Mouse (Mus musculus) heart, adult 8-10 months (tissue): ENCODE measurements around the gene Arap1. TPM values are rescaled to one million over a fixed set of nuclear protein-coding genes. Genes with fewer than 3 reads are reported as not detected.

Experiments
- DNase-seq: peaks from one replicate; pipeline ENCODE4 v3.0.0; 2022; ENCODE audit warnings: low spot score
- total RNA-seq, 4 experiments: library from RNA; stranded (reverse); gene quantifications; 2 replicates each; pipeline ENCODE4 v1.2.4; 2022

Gene Arap1
- total RNA-seq, 4 experiments from 2014 or later: 27.2 to 40.0 (median 28.4) TPM

- DNase-seq: peak; percentile 82
These were observed 46.0 kb downstream of the Arap1 start for GRCm38 (mm10) chr7:101393694-101394504.

- no peak for DNase-seq
These were observed 46.7 kb downstream of the Arap1 start for GRCm38 (mm10) chr7:101394569-101394968.

GRCm38 (mm10) chr7:101395471-101395870, 47.6 kb downstream of the Arap1 start:
- DNase-seq: no peak

GRCm38 (mm10) chr7:101397175-101397574, 49.3 kb downstream of the Arap1 start:
- no peak for DNase-seq

GRCm38 (mm10) chr7:101401510-101401909, 53.6 kb downstream of the Arap1 start:
- no peak for DNase-seq

- DNase-seq: no peak
These were observed 56.0 kb downstream of the Arap1 start for GRCm38 (mm10) chr7:101403831-101404230.

- no peak for DNase-seq
These were observed 62.5 kb downstream of the Arap1 start, which contains the start of gene Gm45837 for GRCm38 (mm10) chr7:101410267-101410936. TSS of gene Gm45837 (plus strand) at chr7:101410886.

GRCm38 (mm10) chr7:101412796-101413195, 64.9 kb downstream of the Arap1 start:
- peak; percentile 84 for DNase-seq

GRCm38 (mm10) chr7:101414209-101414608, 66.3 kb downstream of the Arap1 start:
- no peak for DNase-seq

- DNase-seq: no peak
These were observed 67.0 kb downstream of the Arap1 start for GRCm38 (mm10) chr7:101414661-101415511.

- no peak for DNase-seq
These were observed 67.7 kb downstream of the Arap1 start for GRCm38 (mm10) chr7:101415512-101416100.

GRCm38 (mm10) chr7:101416391-101416790, 68.5 kb downstream of the Arap1 start:
- no peak for DNase-seq

- DNase-seq: no peak
These were observed 71.3 kb downstream of the Arap1 start for GRCm38 (mm10) chr7:101419013-101419770.

GRCm38 (mm10) chr7:101421529-101421928, 73.7 kb downstream of the Arap1 start, which contains the start of gene Pde2a:
TSS of gene Pde2a (plus strand) at chr7:101421691.
- no peak for DNase-seq

GRCm38 (mm10) chr7:101422069-101422468, 74.2 kb downstream of the Arap1 start:
- no peak for DNase-seq

GRCm38 (mm10) chr7:101422646-101423045, 74.8 kb downstream of the Arap1 start:
- no peak for DNase-seq

- no peak for DNase-seq
These were observed 76.1 kb downstream of the Arap1 start for GRCm38 (mm10) chr7:101423970-101424369.

- DNase-seq: no peak
These were observed 78.8 kb downstream of the Arap1 start for GRCm38 (mm10) chr7:101426692-101427091.

GRCm38 (mm10) chr7:101427736-101428135, 79.9 kb downstream of the Arap1 start:
- no peak for DNase-seq

- DNase-seq: no peak
These were observed 87.2 kb downstream of the Arap1 start for GRCm38 (mm10) chr7:101435038-101435437.

- no peak for DNase-seq
These were observed 90.0 kb downstream of the Arap1 start for GRCm38 (mm10) chr7:101437876-101438275.
